16 mouse cellular contexts compared by ENCODE assay signal in genomic region chr5:63956411-63956810, GRCm38 (mm10).
DNase-seq lines count a peak whose midpoint lies in the region; ATAC-seq lines count a peak whose summit lies in the region.
"Had no signal": no experiment of that assay in that cellular context is flagged by ENCODE, and none has a peak within 500 bp of the region (broad histone marks: within the 10 kb centered on the region; RNA-seq: fewer than 3 reads in every experiment).

No protein-coding gene starts in this region.

- ATAC-seq in frontal cortex, adult (ENCODE audit: low TSS enrichment), result peak; percentile 64
- ATAC-seq: activated CD4-positive, CD25-positive, alpha-beta regulatory T cell, adult 4 months; forebrain, embryonic 14.5 days; intestine, postnatal 0 days had no signal

- DNase-seq in frontal cortex, postnatal 10 days (ENCODE audit: low spot score in 2 of 2), result no peak
- peak; percentile 32 for DNase-seq in right cerebral cortex, adult 18-20 months
- DNase-seq in right cerebral cortex, postnatal 25 days, result no peak
- DNase-seq in brain, adult 2 months (ENCODE audit: low read depth, low spot score), result peak; percentile 65
- DNase-seq in adipocyte (ENCODE audit: low spot score), result no peak
- DNase-seq: adrenal gland, adult 2 months; adrenal gland, postnatal 25 days; cerebellum, adult 8-10 months; cerebellum, postnatal 36 days; gastrocnemius, postnatal 36 days; heart, adult 2 months; kidney, adult 9 months had no signal

Comparison
In these comparisons a context has a peak if more than half of its experiments do, and no peak if none do; other contexts are left out.
1. DNase-seq: peak in right cerebral cortex, adult 18-20 months (single experiment) and brain, adult 2 months (single experiment); none in frontal cortex, postnatal 10 days (0 of 2), right cerebral cortex, postnatal 25 days (single experiment) and adipocyte (single experiment).